Mouse (Mus musculus) small intestine, adult 10 weeks (tissue): ENCODE results near the gene Gm21996. TPM values are rescaled to one million over a fixed set of nuclear protein-coding genes. Genes with fewer than 3 reads are reported as not detected.

Experiments used
- polyA plus RNA-seq: library from polyadenylated mRNA; stranded (reverse); fragments of 350-450 nt; fragmentation: Illumina TruSeq; extraction: RNeasy Lipid Tissue Mini Kit (QIAGEN cat#74804); gene quantifications from one replicate; pipeline ENCODE4 v1.2.3, GENCODE M21; 2014; ENCODE audit warnings: low replicate concordance

Gene Gm21996
- polyA plus RNA-seq: not detected

DNA sequence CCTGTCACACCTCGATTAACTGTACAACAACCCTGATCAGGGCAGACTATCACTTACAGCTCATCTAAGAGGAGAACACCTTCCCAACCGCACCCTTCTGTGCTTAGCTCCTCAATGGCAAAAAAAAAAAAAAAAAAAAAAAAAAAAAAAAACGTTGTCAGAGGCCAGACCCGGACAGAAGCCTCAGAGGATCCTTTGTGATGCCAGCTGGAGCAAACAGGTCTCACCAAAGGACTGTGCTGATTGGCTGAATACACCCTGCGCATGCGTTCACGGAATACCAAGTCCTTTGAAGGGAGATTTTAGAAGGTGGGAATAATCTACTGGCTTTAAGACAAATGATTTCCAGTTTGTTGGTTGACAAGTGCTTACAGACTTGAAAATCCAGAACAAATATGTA is at the start of gene Gm21996:
TSS of gene Gm21996 (minus strand) at position 101 of the 400 bp plus-strand sequence.

